Mouse (Mus musculus) olfactory bulb, adult 2 months (tissue): ENCODE data around the gene Lrrc46. TPM values are rescaled to one million over a fixed set of nuclear protein-coding genes. Genes with fewer than 3 reads are reported as not detected.

Source experiments
- H3K27ac ChIP-seq: fragments of 200-500 bp; 2 replicates; pipeline ENCODE4 v1.5.1; 2012; ENCODE audit warnings: low read depth, low read length; ENCODE audit not compliant: insufficient read depth
- H3K4me1 ChIP-seq: fragments of 200-500 bp; 2 replicates; pipeline ENCODE4 v1.6.1; 2012; ENCODE audit warnings: low read length; ENCODE audit not compliant: control insufficient read depth, insufficient read depth
- H3K4me3 ChIP-seq: fragments of 200-500 bp; 2 replicates; pipeline ENCODE4 v1.5.1; 2012; ENCODE audit warnings: mild to moderate bottlenecking, low read depth, low read length, moderate library complexity; ENCODE audit not compliant: insufficient read depth
- CTCF ChIP-seq: fragments of 200-500 bp; IDR thresholded peaks from 2 replicates; pipeline ENCODE4 v1.5.1; 2012; ENCODE audit warnings: low read depth, mild to moderate bottlenecking, low read length, moderate library complexity; ENCODE audit not compliant: insufficient read depth
- POLR2A ChIP-seq: fragments of 200-500 bp; IDR thresholded peaks from 2 replicates; pipeline ENCODE4 v1.6.1; 2012; ENCODE audit warnings: mild to moderate bottlenecking, low read depth, low read length, moderate library complexity; ENCODE audit not compliant: insufficient read depth
- WGBS: fragments of 180-500 bp; shearing (Covaris S2); methylation state at CpG from one replicate; pipeline ENCODE4 v1.1.7; 2018; 5-methylcytosine and 5-hydroxymethylcytosine counted together
- polyA plus RNA-seq: library from polyadenylated mRNA; stranded (reverse); fragments of >200 nt; gene quantifications from 2 replicates; pipeline ENCODE4 v1.2.4, GENCODE M21; 2012; ENCODE audit warnings: low replicate concordance; ENCODE audit not compliant: missing spikeins, insufficient read depth, insufficient read length

Gene Lrrc46
- polyA plus RNA-seq, 1 experiment: not detected

- Histone ChIP-seq H3K4me1 (peaks cover 17% of the 10 kb centered on the region), H3K4me3 (0 out of 2 replicates have a peak overlapping the region, but pooled peaks have one; percentile 8), H3K27ac (no peak overlapping the region)
- TF ChIP-seq POLR2A (no peak), CTCF (no peak)
- WGBS: 20% methylated on average over 30 of the region's 30 CpGs
Observed at GRCm38 (mm10) chr11:96997380-96997956, 43.7 kb downstream of the Lrrc46 start.

- 0 out of 2 replicates have a peak overlapping the region, but pooled peaks have one; percentile 8 for H3K4me3 ChIP-seq
- H3K4me1 ChIP-seq: peaks cover 23% of the 10 kb centered on the region
- no peak overlapping the region for H3K27ac ChIP-seq
- TF ChIP-seq CTCF (no peak), POLR2A (no peak)
- WGBS: 33% methylated on average over 17 of the region's 17 CpGs
Observed at GRCm38 (mm10) chr11:96996773-96997379, 44.3 kb downstream of the Lrrc46 start.

DNA sequence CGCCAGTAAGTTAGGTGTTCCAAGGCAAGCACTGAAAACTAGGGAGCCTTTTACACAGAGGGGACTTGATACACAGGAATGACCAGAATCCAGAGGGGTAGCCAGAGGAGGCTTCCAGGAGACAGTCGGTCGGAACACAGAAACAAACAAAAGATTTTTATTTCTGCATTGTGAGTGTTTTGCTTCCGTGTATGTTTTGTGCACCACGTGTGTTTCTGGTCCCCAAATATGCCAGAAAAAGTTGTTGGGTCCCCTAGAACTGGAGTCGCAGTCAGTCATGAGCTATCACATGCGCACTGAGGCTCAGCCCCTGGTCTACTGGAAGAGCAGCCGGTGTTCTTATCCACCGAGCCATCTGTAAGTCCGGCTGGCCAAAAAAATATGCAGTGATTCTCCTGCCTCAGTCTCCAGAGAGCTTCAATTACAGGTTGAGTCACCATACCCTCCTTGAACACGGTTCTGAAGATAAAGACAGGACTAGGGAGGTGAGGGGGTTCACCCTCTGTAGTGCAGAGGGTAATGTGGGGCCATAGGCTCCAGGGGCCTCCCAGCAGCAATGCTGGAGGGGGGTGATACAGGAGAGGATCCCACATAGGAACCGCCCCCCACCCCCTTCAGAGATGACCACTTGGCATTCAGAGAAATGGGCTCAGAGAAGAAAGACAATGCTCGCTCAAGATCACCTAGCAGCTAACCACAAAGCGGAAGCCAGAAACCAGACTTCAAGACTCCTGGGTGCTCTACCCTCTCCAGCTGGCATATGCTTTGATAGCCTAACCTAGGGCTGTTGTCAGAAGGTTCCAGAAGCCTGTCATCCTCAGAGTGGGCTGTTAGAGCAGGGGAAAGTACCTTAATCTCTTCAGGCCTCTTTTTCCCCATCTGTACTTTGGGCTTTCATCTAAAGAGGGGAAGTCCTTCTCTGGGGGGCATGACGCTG lies 45.1 kb downstream of the Lrrc46 start:
- 92% methylated on average over 15 of the region's 15 CpGs for WGBS
- Histone ChIP-seq H3K4me1 (peaks cover 27% of the 10 kb centered on the region), H3K27ac (no peak overlapping the region), H3K4me3 (no peak overlapping the region)
- TF ChIP-seq CTCF: no peak
- no peak for TF ChIP-seq POLR2A

DNA sequence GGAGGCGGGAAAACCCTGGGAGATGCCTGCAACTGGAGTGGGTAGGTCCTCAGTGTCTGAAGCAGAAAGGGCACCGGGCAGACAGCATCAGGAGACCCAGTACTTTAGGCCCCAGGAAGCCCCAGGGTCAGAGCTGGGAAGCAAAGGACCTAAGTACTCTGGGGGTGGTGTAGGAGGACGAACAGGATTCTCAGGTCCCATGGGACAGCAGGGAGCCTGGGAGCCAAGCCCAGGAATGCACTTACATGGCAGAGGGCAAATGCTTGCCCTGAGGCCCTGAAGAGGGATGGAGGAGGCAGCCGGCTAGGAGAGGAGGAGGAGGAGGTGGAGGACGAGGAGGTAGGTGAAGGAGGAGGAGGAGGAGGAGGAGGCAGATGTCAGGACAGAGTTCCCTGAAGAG lies 46.2 kb downstream of the Lrrc46 start:
- 70% methylated on average over 5 of the region's 5 CpGs for WGBS
- no peak for TF ChIP-seq POLR2A
- no peak for TF ChIP-seq CTCF
- Histone ChIP-seq H3K27ac (no peak overlapping the region), H3K4me1 (peaks cover 28% of the 10 kb centered on the region), H3K4me3 (no peak overlapping the region)

DNA sequence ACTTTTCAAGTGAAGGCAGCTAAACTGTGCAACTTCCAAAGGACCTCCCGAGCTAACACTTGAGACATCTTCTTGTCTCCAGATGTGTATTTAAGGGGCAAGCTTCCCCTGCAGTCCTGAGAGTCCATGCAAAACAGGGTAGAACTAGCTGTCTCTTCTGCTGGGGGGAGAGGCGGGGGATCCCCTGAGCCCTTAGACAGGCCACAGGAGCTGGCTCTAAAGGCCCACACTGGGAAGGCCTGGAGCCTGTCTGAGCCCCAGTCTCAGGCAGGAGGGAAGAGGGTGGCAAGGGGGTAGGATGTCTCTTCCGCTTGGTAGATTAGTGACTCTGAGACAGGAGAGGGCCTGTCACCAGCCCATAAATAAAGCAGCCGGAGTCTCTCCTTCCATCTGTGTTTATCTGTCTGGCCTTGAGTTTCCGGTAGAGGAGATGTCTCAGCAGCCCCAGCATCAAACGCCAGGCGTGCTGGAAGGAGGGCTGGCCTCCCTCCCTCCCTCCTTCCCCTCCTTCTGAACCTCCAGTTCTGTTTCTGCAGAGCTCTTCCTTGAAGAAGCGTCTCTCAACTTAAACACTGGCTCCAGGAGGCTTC lies 48.4 kb downstream of the Lrrc46 start:
- TF ChIP-seq POLR2A (no peak), CTCF (no peak)
- Histone ChIP-seq H3K27ac (no peak overlapping the region), H3K4me1 (peaks cover 35% of the 10 kb centered on the region), H3K4me3 (no peak overlapping the region)
- 68% methylated on average over 8 of the region's 8 CpGs for WGBS

GRCm38 (mm10) chr11:96991501-96991900 lies 49.7 kb downstream of the Lrrc46 start:
- Histone ChIP-seq H3K4me1 (peaks cover 29% of the 10 kb centered on the region), H3K4me3 (no peak overlapping the region), H3K27ac (no peak overlapping the region)
- WGBS: 75% methylated on average over 5 of the region's 5 CpGs
- TF ChIP-seq CTCF (no peak), POLR2A (no peak)

- H3K27ac ChIP-seq: no peak overlapping the region
- 12% methylated on average over 31 of the region's 31 CpGs for WGBS
- TF ChIP-seq POLR2A (no peak), CTCF (no peak)
Observed at GRCm38 (mm10) chr11:96987873-96988655, 53.1 kb downstream of the Lrrc46 start.

GRCm38 (mm10) chr11:96986463-96986862 lies 54.7 kb downstream of the Lrrc46 start:
- TF ChIP-seq POLR2A (no peak), CTCF (no peak)
- no peak overlapping the region for H3K4me3 ChIP-seq
- no peak overlapping the region for H3K27ac ChIP-seq
- peaks cover 12% of the 10 kb centered on the region for H3K4me1 ChIP-seq
- WGBS: 62% methylated on average over 3 of the region's 3 CpGs

More at GRCm38 (mm10) chr11:96987873-96988655, 53.1 kb downstream of the Lrrc46 start:
- Histone ChIP-seq H3K4me1 (peaks cover 25% of the 10 kb centered on the region), H3K4me3 (no peak overlapping the region)
